Mouse (Mus musculus) heart, embryonic 12.5 days (tissue): Measurements from ENCODE around the gene Fbxo46. TPM values are rescaled to one million over a fixed set of nuclear protein-coding genes. Genes with fewer than 3 reads are reported as not detected.

Experiments
- ATAC-seq: fragments of 200-750 bp; cut with Nextera tagmentation; 2 replicates; pipeline ENCODE4 v1.8.0; 2017; ENCODE audit warnings: moderate TSS enrichment, moderate library complexity; ENCODE audit not compliant: insufficient number of reproducible peaks, low FRiP score
- H3K27ac ChIP-seq: fragments of 300-500 bp; sonication (generic); 2 replicates; pipeline ENCODE4 v1.5.1; 2016; ENCODE audit warnings: mild to moderate bottlenecking, moderate library complexity; ENCODE audit not compliant: poor library complexity, severe bottlenecking
- H3K27me3 ChIP-seq: fragments of 300-500 bp; sonication (generic); replicated peaks from 2 replicates; pipeline ENCODE4 v1.6.1; 2016; ENCODE audit warnings: mild to moderate bottlenecking, moderate library complexity
- H3K36me3 ChIP-seq: fragments of 300-500 bp; sonication (generic); 2 replicates; pipeline ENCODE4 v1.6.1; 2016; ENCODE audit warnings: mild to moderate bottlenecking, moderate library complexity
- H3K4me1 ChIP-seq: fragments of 300-500 bp; sonication (generic); replicated peaks from 2 replicates; pipeline ENCODE4 v1.6.1; 2016; ENCODE audit warnings: mild to moderate bottlenecking
- H3K4me2 ChIP-seq: fragments of 300-500 bp; sonication (generic); 2 replicates; pipeline ENCODE4 v1.6.1; 2016; ENCODE audit warnings: mild to moderate bottlenecking, moderate library complexity
- H3K4me3 ChIP-seq: fragments of 300-500 bp; sonication (generic); 2 replicates; pipeline ENCODE4 v1.5.1; 2016; ENCODE audit warnings: mild to moderate bottlenecking
- H3K9ac ChIP-seq: fragments of 300-500 bp; sonication (generic); 2 replicates; pipeline ENCODE4 v1.6.1; 2016; ENCODE audit warnings: mild to moderate bottlenecking, moderate library complexity
- H3K9me3 ChIP-seq: fragments of 300-500 bp; sonication (generic); replicated peaks from 2 replicates; pipeline ENCODE4 v1.6.1; 2016; ENCODE audit warnings: mild to moderate bottlenecking, moderate library complexity
- WGBS: fragments of 180-500 bp; shearing (Covaris S2); methylation state at CpG from one replicate; pipeline ENCODE4 v1.1.7; 2016; 5-methylcytosine and 5-hydroxymethylcytosine counted together
- polyA plus RNA-seq: library from polyadenylated mRNA; unstranded; fragments of >200 nt; fragmentation: Nextera tagmentation; extraction: Ambion mirVana; gene quantifications from 2 replicates; pipeline ENCODE4 v1.2.1, GENCODE M21; 2016

Gene Fbxo46
- polyA plus RNA-seq, 1 experiment from 2014 or later, result 10.2 TPM

DNA sequence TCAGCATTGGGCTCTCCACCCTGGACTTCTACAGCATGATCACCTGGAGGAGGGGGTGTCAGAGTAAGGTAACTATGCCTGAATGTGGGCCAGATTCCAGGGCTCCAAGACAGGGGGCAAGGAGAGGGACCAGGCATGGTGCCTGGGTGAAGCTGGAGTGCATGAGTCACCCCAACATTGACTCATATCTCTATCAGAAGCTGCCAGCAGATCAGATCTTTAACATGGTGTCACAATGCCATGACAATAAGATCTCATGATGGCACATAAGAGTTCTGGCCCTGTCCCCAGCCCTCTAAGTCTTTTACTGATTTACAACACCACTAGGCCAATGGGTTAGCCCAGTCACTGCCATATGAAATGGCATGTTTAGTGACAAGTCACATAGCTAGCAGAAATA lies 15.9 kb upstream of the Fbxo46 start:
- no peaks in the 10 kb centered on the region for H3K27me3 ChIP-seq
- no peak overlapping the region for H3K4me3 ChIP-seq
- no peaks in the 10 kb centered on the region; the same call in 1 of the 2 replicates for H3K36me3 ChIP-seq
- H3K9me3 ChIP-seq, result peaks cover 11% of the 10 kb centered on the region
- H3K4me1 ChIP-seq, result peaks cover 10% of the 10 kb centered on the region
- no peak overlapping the region for H3K27ac ChIP-seq
- H3K9ac ChIP-seq, result no peak overlapping the region
- no peak for ATAC-seq
- no peak overlapping the region for H3K4me2 ChIP-seq

DNA sequence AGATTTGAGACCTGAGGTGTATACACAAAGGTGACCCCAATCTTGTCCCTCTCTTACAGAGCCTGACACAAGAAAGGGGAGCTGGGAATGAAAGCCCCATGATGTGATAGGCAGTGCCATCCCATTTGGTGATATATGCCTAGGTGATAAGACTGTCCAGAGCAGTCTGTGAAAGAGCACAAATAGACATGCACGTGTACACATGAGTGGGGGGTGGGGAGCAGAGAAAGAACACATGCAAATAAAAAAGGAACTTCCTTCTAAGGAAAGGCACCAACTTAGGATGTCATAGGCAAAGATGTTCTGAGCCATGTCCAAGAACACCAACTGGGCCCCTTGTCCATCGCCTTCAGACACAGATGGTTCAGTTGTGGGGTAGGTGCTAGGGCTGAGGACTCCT lies 15.2 kb upstream of the Fbxo46 start:
- no peak for ATAC-seq
- Histone ChIP-seq H3K27ac (no peak overlapping the region), H3K36me3 (no peaks in the 10 kb centered on the region; the same call in 1 of the 2 replicates), H3K9ac (no peak overlapping the region), H3K4me3 (no peak overlapping the region), H3K9me3 (peaks cover 11% of the 10 kb centered on the region), H3K27me3 (no peaks in the 10 kb centered on the region), H3K4me2 (no peak overlapping the region), H3K4me1 (peaks cover 10% of the 10 kb centered on the region)
- 73% methylated on average over 2 of the region's 2 CpGs for WGBS

DNA sequence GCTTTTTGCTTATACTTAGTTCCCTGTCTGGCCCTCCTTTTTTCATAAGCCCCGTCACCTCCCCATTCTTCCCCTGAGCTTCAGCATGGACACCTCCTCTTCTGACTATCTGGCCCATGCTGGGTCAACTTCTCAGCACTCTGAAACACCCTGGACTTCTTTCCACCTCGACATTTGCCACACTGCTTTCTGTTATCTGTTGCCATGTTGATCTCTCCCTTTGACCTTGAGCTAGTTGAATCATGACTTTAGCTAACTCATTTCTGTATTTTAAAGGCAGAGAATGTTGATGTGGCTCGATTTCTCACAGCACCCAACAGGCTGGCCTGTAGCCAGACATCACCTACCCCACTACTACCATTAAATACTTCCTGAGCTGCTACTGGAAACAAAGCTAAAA lies 12.2 kb upstream of the Fbxo46 start:
- H3K27ac ChIP-seq, result no peak overlapping the region; the same call in 1 of the 2 replicates
- no peak overlapping the region for H3K4me2 ChIP-seq
- H3K9ac ChIP-seq, result no peak overlapping the region
- H3K27me3 ChIP-seq, result no peaks in the 10 kb centered on the region
- H3K9me3 ChIP-seq, result peaks cover 11% of the 10 kb centered on the region
- peaks cover 10% of the 10 kb centered on the region for H3K4me1 ChIP-seq
- no peak for ATAC-seq
- no peak overlapping the region for H3K4me3 ChIP-seq
- no peaks in the 10 kb centered on the region; the same call in 1 of the 2 replicates for H3K36me3 ChIP-seq
- WGBS, result 48% methylated on average over 3 of the region's 3 CpGs

DNA sequence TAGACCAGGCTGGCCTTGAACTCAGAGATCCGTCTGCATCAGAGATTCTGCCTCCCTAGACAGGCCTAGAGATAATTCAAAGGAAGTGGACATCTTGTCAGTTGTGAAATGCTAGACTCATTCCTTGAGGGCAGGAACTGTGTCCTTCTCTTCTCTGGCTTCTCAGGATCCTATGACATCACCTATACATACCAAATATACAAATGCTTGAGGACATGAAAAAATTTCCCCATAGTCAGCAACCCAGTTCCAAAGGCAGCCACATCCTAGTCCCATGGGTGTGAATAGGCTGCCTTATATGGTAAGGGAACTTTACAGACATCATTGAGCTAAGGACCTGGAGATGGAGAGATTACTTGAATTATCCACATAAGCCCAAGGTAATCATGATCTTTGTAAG lies 10.1 kb upstream of the Fbxo46 start:
- Histone ChIP-seq H3K27ac (no peak overlapping the region), H3K36me3 (no peaks in the 10 kb centered on the region), H3K4me1 (peaks cover 10% of the 10 kb centered on the region), H3K27me3 (no peaks in the 10 kb centered on the region), H3K4me3 (no peak overlapping the region), H3K9ac (no peak overlapping the region), H3K9me3 (no peaks in the 10 kb centered on the region), H3K4me2 (no peak overlapping the region)
- 70% methylated on average over 1 of the region's 1 CpGs for WGBS
- no peak for ATAC-seq

DNA sequence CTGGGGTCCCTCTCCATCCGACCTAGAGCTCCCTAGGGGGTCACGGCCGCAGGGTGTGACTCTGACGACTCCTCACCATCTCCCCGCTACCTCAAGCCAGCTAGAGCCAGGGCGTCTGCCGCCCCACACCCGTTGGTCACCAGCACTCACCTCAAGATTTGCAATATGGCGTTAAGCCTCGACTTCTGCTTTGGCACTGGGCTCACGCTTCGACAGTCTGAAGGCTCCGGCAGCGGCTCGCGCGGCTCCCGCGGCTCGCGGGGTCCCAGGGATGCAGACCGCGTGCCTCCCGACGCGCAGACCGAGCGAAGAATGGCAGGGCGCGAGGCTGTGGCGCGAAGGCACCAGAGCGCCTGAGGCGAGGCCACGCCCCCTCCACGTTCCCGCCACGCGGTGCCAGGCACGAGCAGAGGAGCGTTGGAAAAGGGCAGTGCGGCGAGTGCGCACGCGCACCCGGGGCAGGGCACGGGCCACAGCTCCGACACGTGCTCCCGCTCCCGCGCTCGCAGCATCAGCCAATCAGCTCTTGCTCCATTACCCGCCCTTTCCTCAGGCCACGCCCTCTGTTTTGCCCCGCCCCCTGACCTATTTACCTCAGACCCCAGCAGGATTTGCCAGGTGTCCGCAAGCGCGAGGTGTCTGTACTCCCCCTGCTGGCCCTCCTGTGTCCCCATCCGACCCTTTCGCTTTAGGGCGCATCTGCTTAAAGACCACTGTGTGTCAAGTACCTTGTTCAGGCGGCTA lies 1.5 kb upstream of the Fbxo46 start, which contains the start of gene Gm4969:
Gene Gm4969, minus strand, starts transcription at position 341 of the 744 bp plus-strand sequence.
- WGBS, result 20% methylated on average over 64 of the region's 64 CpGs
- Histone ChIP-seq H3K36me3 (no peaks in the 10 kb centered on the region), H3K4me1 (peaks cover 24% of the 10 kb centered on the region), H3K4me3 (peak within 1 kb of the TSS; percentile 30), H3K27me3 (no peaks in the 10 kb centered on the region), H3K27ac (no peak within 1 kb of the TSS), H3K4me2 (peak within 1 kb of the TSS; percentile 64), H3K9ac (no peak within 1 kb of the TSS), H3K9me3 (peaks cover 10% of the 10 kb centered on the region; the same call in 1 of the 2 replicates)
- ATAC-seq, result peak; percentile 45

DNA sequence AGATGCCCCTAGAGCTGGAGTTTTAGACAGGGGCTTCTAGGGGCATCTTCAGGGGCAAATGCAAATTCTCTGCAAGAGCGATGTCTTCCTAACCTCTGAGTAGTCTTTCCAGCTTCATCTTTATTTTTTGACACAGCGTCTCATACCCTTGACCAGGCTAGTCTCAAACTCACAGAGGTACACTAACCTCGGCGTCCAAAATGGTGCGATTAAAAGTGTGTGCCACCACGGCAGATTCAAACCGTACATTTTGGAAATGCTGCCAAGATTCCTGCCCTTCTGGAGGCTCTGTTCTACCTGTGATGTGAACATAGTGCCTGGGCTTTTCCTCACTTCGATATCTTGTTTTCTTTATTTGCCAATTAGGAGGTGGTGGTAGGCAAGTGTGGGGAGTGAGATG lies 576 bp upstream of the Fbxo46 start:
- Histone ChIP-seq H3K4me3 (no peak overlapping the region), H3K4me2 (no peak overlapping the region), H3K27ac (no peak overlapping the region), H3K27me3 (no peaks in the 10 kb centered on the region), H3K36me3 (no peaks in the 10 kb centered on the region), H3K9ac (no peak overlapping the region), H3K9me3 (peaks cover 10% of the 10 kb centered on the region; the same call in 1 of the 2 replicates), H3K4me1 (peaks cover 24% of the 10 kb centered on the region)
- 88% methylated on average over 8 of the region's 8 CpGs for WGBS
- no peak for ATAC-seq

DNA sequence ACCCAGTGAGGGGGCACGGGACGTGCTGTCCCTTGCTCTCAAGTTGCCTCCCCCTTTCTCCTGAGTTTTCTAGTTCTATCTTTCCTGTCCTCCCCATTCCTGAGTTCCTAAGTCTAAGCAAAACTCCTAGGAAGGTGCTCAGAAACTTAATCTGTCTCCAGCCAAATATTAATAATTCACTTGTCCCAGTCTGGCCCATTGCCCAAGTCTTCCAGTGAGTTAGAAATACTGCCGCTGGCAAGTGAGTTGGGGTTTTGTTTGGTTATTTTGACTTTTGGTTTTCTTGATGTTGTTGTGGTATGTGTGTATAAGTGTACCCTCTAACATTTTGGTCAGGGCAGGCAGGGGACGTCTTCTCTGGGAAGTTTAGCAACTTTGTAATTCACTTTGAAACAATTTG lies 2.0 kb downstream of the Fbxo46 start:
- Histone ChIP-seq H3K36me3 (0 out of 2 replicates have a peak, but pooled peaks cover 5% of the 10 kb centered on the region), H3K4me3 (no peak overlapping the region), H3K4me2 (no peak overlapping the region), H3K9ac (no peak overlapping the region), H3K9me3 (peaks cover 10% of the 10 kb centered on the region; the same call in 1 of the 2 replicates), H3K27me3 (no peaks in the 10 kb centered on the region), H3K27ac (no peak overlapping the region), H3K4me1 (peaks cover 26% of the 10 kb centered on the region)
- 92% methylated on average over 4 of the region's 4 CpGs for WGBS
- no peak for ATAC-seq

DNA sequence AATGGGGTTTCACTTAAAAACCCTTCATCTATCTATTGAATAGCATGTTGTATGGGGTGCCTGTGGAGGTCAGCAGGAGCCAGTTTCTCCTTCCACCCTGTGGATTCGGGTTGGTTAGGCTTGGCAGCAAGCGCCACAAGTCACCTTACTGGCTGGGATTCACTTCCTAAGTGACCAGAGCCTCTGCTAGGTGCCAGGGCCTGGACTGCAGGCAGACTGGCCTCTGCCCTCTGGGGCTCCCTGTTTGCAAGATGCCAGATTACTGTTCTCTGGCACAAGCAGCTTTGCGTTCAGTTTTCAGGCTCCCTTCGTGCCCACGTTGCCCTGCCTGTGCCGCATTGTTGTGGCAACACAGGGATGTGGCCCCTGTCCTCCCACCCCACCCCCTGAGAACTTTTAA lies 5.1 kb downstream of the Fbxo46 start:
- peaks cover 20% of the 10 kb centered on the region for H3K4me1 ChIP-seq
- no peaks in the 10 kb centered on the region for H3K27me3 ChIP-seq
- no peaks in the 10 kb centered on the region for H3K9me3 ChIP-seq
- WGBS, result 85% methylated on average over 6 of the region's 6 CpGs
- H3K36me3 ChIP-seq, result peaks cover 19% of the 10 kb centered on the region
- no peak overlapping the region for H3K4me3 ChIP-seq
- H3K27ac ChIP-seq, result no peak overlapping the region
- H3K4me2 ChIP-seq, result no peak overlapping the region
- H3K9ac ChIP-seq, result no peak overlapping the region; the same call in 1 of the 2 replicates
- no peak for ATAC-seq

DNA sequence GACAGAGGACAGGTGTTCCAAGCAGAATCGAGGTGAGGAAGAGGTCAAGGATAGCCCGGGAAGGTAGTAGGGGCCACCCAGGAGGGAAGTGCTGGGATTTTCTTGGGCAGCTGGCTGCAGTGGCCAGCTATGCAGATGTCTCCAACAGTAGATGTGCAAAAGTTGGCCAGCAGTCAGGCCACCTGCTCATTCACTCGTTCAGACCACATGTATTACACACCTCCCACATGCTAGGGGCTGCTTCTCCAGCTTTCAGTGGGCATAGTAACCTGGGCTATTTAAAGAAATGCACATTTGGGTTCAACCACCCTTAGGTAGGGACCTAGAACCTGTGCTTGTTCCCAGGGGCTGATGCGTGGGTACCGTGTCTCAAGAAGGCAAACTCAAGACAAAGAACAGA lies 8.1 kb downstream of the Fbxo46 start:
- Histone ChIP-seq H3K27me3 (no peaks in the 10 kb centered on the region), H3K9me3 (no peaks in the 10 kb centered on the region), H3K27ac (no peak overlapping the region), H3K4me3 (no peak overlapping the region), H3K4me1 (peaks cover 11% of the 10 kb centered on the region), H3K36me3 (peaks cover 19% of the 10 kb centered on the region), H3K9ac (peak overlapping the region; percentile 36; the same call in 1 of the 2 replicates), H3K4me2 (no peak overlapping the region)
- 88% methylated on average over 5 of the region's 5 CpGs for WGBS
- ATAC-seq, result no peak

DNA sequence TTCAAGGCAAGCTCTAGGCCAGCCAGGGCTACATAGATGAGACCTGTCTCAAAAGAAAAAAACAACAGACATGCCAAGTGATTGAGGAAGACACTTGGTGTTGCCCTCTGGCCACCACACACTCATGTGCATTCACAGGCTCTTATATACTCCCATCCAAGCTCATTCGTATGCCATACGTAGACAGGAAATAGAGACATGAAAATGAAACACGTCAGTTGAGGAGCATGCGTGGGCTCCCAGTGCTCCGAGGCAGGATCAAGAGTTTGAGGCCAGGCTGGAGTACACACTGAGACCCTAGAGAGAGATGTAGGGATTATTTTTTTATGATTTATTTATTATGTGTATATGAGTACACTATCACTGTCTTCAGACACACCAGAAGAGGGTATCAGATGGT lies 9.7 kb downstream of the Fbxo46 start:
- H3K27ac ChIP-seq, result no peak overlapping the region
- no peak overlapping the region for H3K4me2 ChIP-seq
- peaks cover 20% of the 10 kb centered on the region for H3K36me3 ChIP-seq
- 93% methylated on average over 5 of the region's 5 CpGs for WGBS
- ATAC-seq, result no peak
- peaks cover 11% of the 10 kb centered on the region for H3K4me1 ChIP-seq
- no peaks in the 10 kb centered on the region for H3K27me3 ChIP-seq
- H3K9ac ChIP-seq, result no peak overlapping the region
- H3K9me3 ChIP-seq, result no peaks in the 10 kb centered on the region
- no peak overlapping the region for H3K4me3 ChIP-seq

DNA sequence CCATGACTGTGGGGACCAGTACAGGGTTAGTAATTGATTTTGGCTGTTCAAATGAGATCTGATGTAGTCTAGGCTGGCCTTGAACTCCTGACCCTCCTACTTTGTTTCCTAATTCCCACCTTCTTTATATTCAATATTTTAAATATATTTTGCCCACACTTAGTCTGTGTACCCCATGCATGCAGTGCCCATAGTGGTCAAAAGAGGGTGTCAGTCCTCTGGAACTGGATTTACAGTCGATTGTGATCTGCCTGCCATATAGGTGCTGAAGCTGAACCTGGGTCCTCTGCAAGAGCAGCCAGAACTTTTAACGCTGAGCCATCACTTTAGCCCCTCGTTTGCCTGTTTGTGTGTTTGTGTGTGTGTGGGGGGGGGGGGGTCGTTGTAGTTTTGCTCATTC lies 11.0 kb downstream of the Fbxo46 start:
- no peaks in the 10 kb centered on the region for H3K9me3 ChIP-seq
- peaks cover 29% of the 10 kb centered on the region for H3K36me3 ChIP-seq
- H3K27ac ChIP-seq, result peak overlapping the region; percentile 80
- peak overlapping the region; percentile 53 for H3K4me3 ChIP-seq
- peaks cover 9% of the 10 kb centered on the region for H3K4me1 ChIP-seq
- ATAC-seq, result no peak
- no peaks in the 10 kb centered on the region for H3K27me3 ChIP-seq
- H3K4me2 ChIP-seq, result peak overlapping the region; percentile 72
- 22% methylated on average over 4 of the region's 4 CpGs for WGBS
- peak overlapping the region; percentile 56 for H3K9ac ChIP-seq
